Mouse (Mus musculus): Measurements from ENCODE around the gene Birc7.

DNA sequence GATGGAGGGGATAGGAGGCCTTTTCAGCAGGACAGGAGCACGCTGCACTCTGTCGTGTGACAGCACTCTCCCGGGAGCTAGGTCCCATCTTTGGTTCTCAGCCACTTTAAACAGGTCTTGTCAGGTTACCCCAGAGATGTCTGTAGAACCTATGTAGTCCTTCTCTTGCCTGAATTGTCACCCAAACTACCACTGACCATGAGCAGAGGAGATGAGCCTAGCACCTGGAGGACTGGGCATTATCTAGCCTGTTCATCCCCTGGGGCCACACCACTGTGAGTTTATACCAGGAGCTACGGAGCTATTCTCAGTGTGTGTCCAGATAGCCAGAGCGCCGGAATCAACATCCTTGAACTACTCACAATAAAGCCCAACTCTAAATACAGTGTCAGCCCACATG is 31.0 kb upstream of the Birc7 start:
- no peak for TF ChIP-seq POLR2A (IDR thresholded peaks at IDR 0.05; ENCODE audit: control insufficient read depth in 1 of 2, insufficient read depth in 1 of 2, low read depth in 1 of 2, low read length in 2 of 2, poor library complexity in 1 of 2)
- TF ChIP-seq TCF12 (IDR thresholded peaks at IDR 0.05; ENCODE audit: low read depth, low read length): no peak
- TF ChIP-seq CTCF (IDR thresholded peaks at IDR 0.05 in 2 of 3, conservative IDR thresholded peaks at IDR 0.05 in 1 of 3; ENCODE audit: control insufficient read depth in 1 of 3, insufficient read depth in 1 of 3, low read depth in 2 of 3, low read length in 3 of 3, poor library complexity in 1 of 3, severe bottlenecking in 1 of 3): no peak
- TF ChIP-seq MAZ (IDR thresholded peaks at IDR 0.05; ENCODE audit: low read depth, low read length): no peak
- TF ChIP-seq USF2 (IDR thresholded peaks at IDR 0.05; ENCODE audit: borderline replicate concordance in 1 of 2, insufficient read depth in 1 of 2, low read depth in 1 of 2, low read length in 2 of 2): no peak
- TF ChIP-seq GATA1 (IDR thresholded peaks at IDR 0.05; ENCODE audit: low read depth, low read length): no peak
- no peak for TF ChIP-seq POLR2AphosphoS2 (IDR thresholded peaks at IDR 0.05; ENCODE audit: low read length)
- no peak for TF ChIP-seq KAT2A (conservative IDR thresholded peaks at IDR 0.05; ENCODE audit: low read depth, low read length)
- TF ChIP-seq BHLHE40 (IDR thresholded peaks at IDR 0.05; ENCODE audit: borderline replicate concordance, low read depth, low read length): no peak
- no peak for TF ChIP-seq UBTF (IDR thresholded peaks at IDR 0.05; ENCODE audit: borderline replicate concordance, insufficient read depth, low read depth, low read length)
- TF ChIP-seq CHD2 (IDR thresholded peaks at IDR 0.05; ENCODE audit: low read length): no peak
